Mouse (Mus musculus): ENCODE measurements around the gene Clec4e. TPM values are rescaled to one million over a fixed set of nuclear protein-coding genes. Genes with fewer than 3 reads are reported as not detected.
"Not testable (repeated sequence)": the region's sequence is repeated elsewhere in the genome, so short reads cannot be mapped to it uniquely, and the experiment has no call there.

Gene Clec4e
- polyA plus RNA-seq, 1 experiment from 2014 or later, result not detected

GRCm38 (mm10) chr6:123259889-123260603, 29.6 kb downstream of the Clec4e start:
- Histone ChIP-seq H3K27me3 (ENCODE audit: insufficient read depth, low read length) (no peaks in the 10 kb centered on the region), H3K4me2 (no peak overlapping the region), H3K27ac (ENCODE audit: low read depth) (no peak overlapping the region), H3K9ac (no peak overlapping the region), H3K4me3 (ENCODE audit: low read depth, low read length) (no peak overlapping the region), H3K4me1 (ENCODE audit: insufficient read depth) (no peaks in the 10 kb centered on the region), H3K9me3 (ENCODE audit: low read depth, low read length) (no peaks in the 10 kb centered on the region), H3K36me3 (ENCODE audit: insufficient read depth) (no peaks in the 10 kb centered on the region)
- TF ChIP-seq CTCF (IDR thresholded peaks at IDR 0.05; ENCODE audit: low read depth), result no peak
- ATAC-seq (ENCODE audit: insufficient read depth) (no peak), DNase-seq (no peak)
- WGBS, result 85% methylated on average over 4 of the region's 4 CpGs

GRCm38 (mm10) chr6:123258946-123259345, 30.7 kb downstream of the Clec4e start:
- Histone ChIP-seq H3K4me1 (ENCODE audit: insufficient read depth) (no peaks in the 10 kb centered on the region), H3K27me3 (ENCODE audit: insufficient read depth, low read length) (no peaks in the 10 kb centered on the region), H3K9ac (no peak overlapping the region), H3K27ac (ENCODE audit: low read depth) (no peak overlapping the region), H3K36me3 (ENCODE audit: insufficient read depth) (no peaks in the 10 kb centered on the region), H3K9me3 (ENCODE audit: low read depth, low read length) (no peaks in the 10 kb centered on the region), H3K4me2 (no peak overlapping the region), H3K4me3 (ENCODE audit: low read depth, low read length) (no peak overlapping the region)
- ATAC-seq (ENCODE audit: insufficient read depth) (no peak), DNase-seq (no peak)
- TF ChIP-seq CTCF (IDR thresholded peaks at IDR 0.05; ENCODE audit: low read depth), result no peak
- 76% methylated on average over 3 of the region's 3 CpGs for whole genome bisulfite sequencing

GRCm38 (mm10) chr6:123252735-123253134, 36.9 kb downstream of the Clec4e start:
- ATAC-seq (ENCODE audit: insufficient read depth), result no peak
- H3K4me3 ChIP-seq (ENCODE audit: low read depth, low read length), result no peak overlapping the region

GRCm38 (mm10) chr6:123248862-123249261, 40.8 kb downstream of the Clec4e start:
- H3K27ac ChIP-seq (ENCODE audit: low read depth); DNase-seq; H3K36me3 ChIP-seq (ENCODE audit: insufficient read depth); H3K27me3 ChIP-seq (ENCODE audit: insufficient read depth, low read length); H3K4me1 ChIP-seq (ENCODE audit: insufficient read depth); H3K9me3 ChIP-seq (ENCODE audit: low read depth, low read length); H3K4me2 ChIP-seq; H3K4me3 ChIP-seq (ENCODE audit: low read depth, low read length); ATAC-seq (ENCODE audit: insufficient read depth); H3K9ac ChIP-seq: not testable (repeated sequence)
- WGBS, result 73% methylated on average over 2 of the region's 2 CpGs

More at GRCm38 (mm10) chr6:123252735-123253134, 36.9 kb downstream of the Clec4e start:
- no peaks in the 10 kb centered on the region for H3K4me1 ChIP-seq (ENCODE audit: insufficient read depth)
- DNase-seq, result no peak
- H3K27me3 ChIP-seq (ENCODE audit: insufficient read depth, low read length), result no peaks in the 10 kb centered on the region
- no peak overlapping the region for H3K4me2 ChIP-seq
- TF ChIP-seq CTCF (IDR thresholded peaks at IDR 0.05; ENCODE audit: low read depth), result no peak
- H3K36me3 ChIP-seq (ENCODE audit: insufficient read depth), result no peaks in the 10 kb centered on the region
- H3K27ac ChIP-seq (ENCODE audit: low read depth), result no peak overlapping the region
- no peaks in the 10 kb centered on the region for H3K9me3 ChIP-seq (ENCODE audit: low read depth, low read length)
- H3K9ac ChIP-seq, result no peak overlapping the region

DNA sequence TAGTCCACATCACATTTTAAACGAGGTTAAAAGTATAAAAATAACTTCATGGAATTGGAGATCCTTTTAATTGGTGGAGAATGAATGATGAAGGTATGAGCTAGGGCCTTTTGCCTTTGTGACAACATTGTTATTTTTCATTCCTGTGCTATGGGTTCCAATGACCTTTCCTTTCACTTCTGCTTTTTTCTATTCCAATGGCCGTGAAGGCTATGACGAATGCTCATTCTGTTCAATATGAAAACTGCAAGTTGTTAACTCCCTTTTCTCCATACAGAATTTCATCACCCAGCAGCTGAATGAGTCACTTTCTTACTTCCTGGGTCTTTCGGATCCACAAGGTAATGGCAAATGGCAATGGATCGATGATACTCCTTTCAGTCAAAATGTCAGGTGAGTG, 45.5 kb downstream of the Clec4e start:
- no peaks in the 10 kb centered on the region for H3K36me3 ChIP-seq (ENCODE audit: insufficient read depth)
- no peak for TF ChIP-seq CTCF (IDR thresholded peaks at IDR 0.05; ENCODE audit: low read depth)
- no peaks in the 10 kb centered on the region for H3K9me3 ChIP-seq (ENCODE audit: low read depth, low read length)
- 84% methylated on average over 5 of the region's 5 CpGs for WGBS
- ATAC-seq (ENCODE audit: insufficient read depth) (no peak), DNase-seq (no peak)
- no peak overlapping the region for H3K9ac ChIP-seq
- no peak overlapping the region for H3K4me3 ChIP-seq (ENCODE audit: low read depth, low read length)
- no peaks in the 10 kb centered on the region for H3K27me3 ChIP-seq (ENCODE audit: insufficient read depth, low read length)
- no peak overlapping the region for H3K4me2 ChIP-seq
- no peak overlapping the region for H3K27ac ChIP-seq (ENCODE audit: low read depth)
- no peaks in the 10 kb centered on the region for H3K4me1 ChIP-seq (ENCODE audit: insufficient read depth)

DNA sequence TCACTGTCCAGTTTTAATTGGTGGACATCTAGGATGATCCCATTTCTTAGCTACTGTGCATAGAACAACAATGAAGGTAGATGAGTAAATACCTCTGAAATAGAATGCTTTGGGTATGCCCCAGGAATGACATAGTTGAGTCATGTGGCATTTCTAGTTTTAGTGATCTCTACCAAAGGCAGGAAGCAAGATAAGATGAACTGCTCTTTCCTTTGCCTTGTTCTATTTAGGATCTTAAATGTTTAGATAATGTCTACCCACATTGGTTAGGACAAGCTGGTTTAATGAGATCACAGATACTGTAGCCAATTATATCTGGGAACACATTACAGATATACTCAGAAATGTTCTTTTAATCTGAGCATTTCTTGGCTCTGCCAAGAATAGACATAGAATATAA, 52.1 kb downstream of the Clec4e start:
- DNase-seq (no peak), ATAC-seq (ENCODE audit: insufficient read depth) (no peak)
- no peak overlapping the region for H3K4me3 ChIP-seq (ENCODE audit: low read depth, low read length)
- no peak for TF ChIP-seq CTCF (IDR thresholded peaks at IDR 0.05; ENCODE audit: low read depth)
- no peaks in the 10 kb centered on the region for H3K4me1 ChIP-seq (ENCODE audit: insufficient read depth)
- no peak overlapping the region for H3K9ac ChIP-seq
- no peaks in the 10 kb centered on the region for H3K9me3 ChIP-seq (ENCODE audit: low read depth, low read length)
- H3K4me2 ChIP-seq, result no peak overlapping the region
- no peak overlapping the region for H3K27ac ChIP-seq (ENCODE audit: low read depth)
- no peaks in the 10 kb centered on the region for H3K27me3 ChIP-seq (ENCODE audit: insufficient read depth, low read length)
- H3K36me3 ChIP-seq (ENCODE audit: insufficient read depth), result no peaks in the 10 kb centered on the region

Other genes starting within 250 kb of the Clec4e start
- gene Clec4b1, start 239.9 kb downstream of the Clec4e start, polyA plus RNA-seq (2014; fragmentation: Nextera tagmentation; extraction: Ambion mirVana), result not detected in 2 replicates
- 3.1 and 4.1 TPM in 2 replicates for gene Clec4a2, start 183.4 kb downstream of the Clec4e start, polyA plus RNA-seq (2014; fragmentation: Nextera tagmentation; extraction: Ambion mirVana)
- gene Clec4b2, start 117.0 kb downstream of the Clec4e start, polyA plus RNA-seq (2014; fragmentation: Nextera tagmentation; extraction: Ambion mirVana), result not detected in 2 replicates
- 2.7 and 2.9 TPM in 2 replicates for gene Clec4n, start 60.0 kb downstream of the Clec4e start, polyA plus RNA-seq (2014; fragmentation: Nextera tagmentation; extraction: Ambion mirVana)
- gene Clec4d, start 27.8 kb downstream of the Clec4e start, polyA plus RNA-seq (2014; fragmentation: Nextera tagmentation; extraction: Ambion mirVana), result 0.21 TPM in 1 of 2 replicates, not detected in the other
- not detected in 2 replicates for gene Vmn2r19, start 18.5 kb upstream of the Clec4e start, polyA plus RNA-seq (2014; fragmentation: Nextera tagmentation; extraction: Ambion mirVana)
- gene Vmn2r20, start 128.2 kb upstream of the Clec4e start, polyA plus RNA-seq (2014; fragmentation: Nextera tagmentation; extraction: Ambion mirVana), result not detected in 2 replicates
- gene Vmn2r21, start 243.5 kb upstream of the Clec4e start, polyA plus RNA-seq (2014; fragmentation: Nextera tagmentation; extraction: Ambion mirVana), result not detected in 2 replicates